Mouse (Mus musculus): ENCODE results near the gene Tbl2.

The Tbl2 gene

DNA sequence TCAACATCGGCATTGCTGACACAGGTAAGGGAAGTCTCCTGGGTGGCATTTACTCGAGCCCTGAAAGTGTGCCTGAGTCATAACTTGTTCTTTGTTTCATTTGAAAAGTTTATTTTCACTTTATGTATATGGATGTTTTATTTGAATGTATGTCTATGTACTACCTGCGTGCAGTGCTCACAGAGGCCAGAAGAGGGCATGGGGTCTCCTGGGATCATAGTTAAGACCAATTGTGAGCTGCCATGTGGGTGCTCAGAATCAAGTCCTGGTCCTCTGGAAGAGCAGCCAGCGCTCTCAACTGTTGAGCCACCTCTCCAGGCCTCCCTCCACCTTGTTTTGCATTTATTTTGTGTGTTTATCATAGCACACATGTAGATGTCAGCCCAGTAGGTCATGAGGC, 7.0 kb downstream of the Tbl2 start:
- DNase-seq, result no peak

DNA sequence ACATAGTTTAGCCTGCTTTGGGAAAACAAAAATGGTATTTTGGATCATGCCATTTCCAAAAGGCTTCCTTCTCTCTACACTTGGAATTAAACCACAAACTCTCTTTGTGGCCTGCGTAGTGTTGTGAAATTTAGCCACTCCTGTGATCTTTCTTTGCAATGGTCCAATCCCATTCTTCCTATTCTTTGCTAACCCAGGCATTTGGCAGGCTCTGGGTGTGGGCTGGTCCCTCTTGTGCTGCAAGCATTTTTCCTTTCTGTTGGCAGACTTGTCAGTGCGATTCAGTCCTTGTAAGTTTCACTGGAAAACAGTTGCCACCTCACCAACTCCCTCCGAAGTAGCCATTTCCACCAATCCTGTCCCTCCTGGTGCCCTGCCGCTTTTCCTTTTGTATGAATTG, 11.8 kb downstream of the Tbl2 start:
- DNase-seq, result no peak

DNA sequence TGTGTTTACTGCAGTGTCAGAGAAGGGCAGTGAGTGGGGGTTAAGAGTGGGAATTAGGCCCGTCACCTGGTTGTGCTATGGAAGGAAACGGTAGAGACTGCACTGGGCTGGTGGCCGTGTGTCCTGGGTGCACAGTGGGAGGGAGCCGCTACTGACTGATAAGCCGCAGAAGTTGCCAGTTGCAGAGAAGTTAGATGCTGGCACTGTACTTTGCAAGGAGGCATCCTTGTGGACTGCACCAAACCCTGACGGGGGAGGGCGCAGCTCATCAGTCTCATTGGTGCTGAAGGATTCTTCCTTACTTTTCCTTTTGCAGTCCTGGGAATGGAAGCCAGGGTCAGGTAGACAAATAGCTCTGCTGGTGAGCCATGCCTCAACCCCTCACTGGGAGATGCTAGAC, 12.2 kb downstream of the Tbl2 start:
- peak in 1 of 2 experiments; percentile 12 for DNase-seq

DNA sequence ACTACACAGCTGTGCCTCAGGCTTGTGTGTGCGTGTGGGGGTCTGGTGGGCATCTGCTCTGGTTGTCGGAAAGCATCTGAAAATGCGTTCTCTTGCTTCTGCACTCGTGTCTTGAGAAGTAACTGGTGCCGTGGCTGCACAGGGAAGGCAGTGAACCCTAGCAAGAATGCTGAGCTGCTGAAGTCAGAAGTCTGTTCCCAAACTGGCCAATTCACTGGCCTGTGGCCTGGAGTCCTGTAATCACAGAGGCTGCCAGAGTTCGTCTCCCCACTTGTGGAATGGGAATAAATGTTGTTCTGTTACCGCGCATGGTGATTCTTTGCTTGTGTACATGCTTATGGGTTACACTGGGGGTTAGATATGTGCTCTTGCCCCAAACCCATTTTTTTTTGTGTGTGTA, 12.9 kb downstream of the Tbl2 start:
- peak; percentile 39 to 64 for DNase-seq

DNA sequence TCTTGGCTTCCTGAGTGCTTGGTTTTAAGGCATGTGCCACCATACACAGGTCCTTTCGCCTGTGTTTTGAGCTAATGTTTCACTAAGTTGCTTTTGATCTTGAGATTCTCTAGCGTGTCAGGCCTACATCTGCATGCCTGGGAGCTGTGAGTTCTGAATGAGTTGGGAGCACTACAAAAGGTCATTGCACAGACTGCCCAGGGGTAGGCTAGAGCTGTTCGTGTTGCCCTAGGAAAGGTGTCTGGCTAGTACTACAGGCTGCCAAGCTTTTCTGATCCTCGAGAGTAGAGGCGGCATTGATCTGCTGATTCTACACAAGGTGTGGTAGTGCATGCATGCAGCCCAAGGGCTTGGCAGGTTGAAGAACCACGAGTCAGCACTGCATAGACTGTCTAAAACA, 13.4 kb downstream of the Tbl2 start:
- peak; percentile 14 to 50 for DNase-seq

DNA sequence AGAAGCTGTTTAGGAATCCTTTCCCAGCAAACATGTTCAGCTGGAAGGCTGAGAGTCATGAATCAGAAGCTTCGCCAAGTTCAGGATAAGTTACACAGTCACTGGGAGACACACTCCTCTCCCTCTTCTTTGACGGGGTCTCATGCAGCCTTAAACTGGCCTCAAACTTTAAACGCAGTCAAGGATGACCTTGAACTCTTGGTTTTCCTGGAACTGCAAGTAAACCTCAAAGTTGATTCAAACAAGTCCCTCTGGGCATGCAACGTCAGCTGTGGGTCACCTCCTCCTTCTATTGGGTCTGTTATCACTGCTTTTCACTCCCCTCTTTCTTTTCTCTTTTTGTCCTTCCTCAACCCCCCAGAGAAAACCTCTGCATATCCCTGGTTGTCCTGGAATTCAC, 17.5 kb downstream of the Tbl2 start:
- DNase-seq, result no peak

DNA sequence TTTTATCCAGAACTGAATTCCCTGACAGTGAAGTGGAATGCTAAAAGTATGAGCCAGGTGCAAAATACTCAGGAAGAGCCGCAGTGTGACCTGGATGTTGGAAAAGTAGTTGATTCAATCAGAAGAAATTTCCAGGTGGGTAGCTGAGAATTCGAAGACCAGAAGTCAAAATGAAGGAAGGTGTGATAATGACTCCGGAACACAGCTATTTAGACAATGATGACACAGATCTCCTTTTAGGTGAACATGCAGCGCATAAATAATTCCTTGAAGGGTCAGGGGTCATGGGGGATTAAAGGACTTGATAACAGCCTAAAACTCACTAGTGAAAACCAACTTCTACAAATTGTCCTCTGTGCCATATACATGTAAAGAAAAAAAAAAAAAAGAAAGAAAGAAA, 18.0 kb downstream of the Tbl2 start:
- DNase-seq, result no peak

DNA sequence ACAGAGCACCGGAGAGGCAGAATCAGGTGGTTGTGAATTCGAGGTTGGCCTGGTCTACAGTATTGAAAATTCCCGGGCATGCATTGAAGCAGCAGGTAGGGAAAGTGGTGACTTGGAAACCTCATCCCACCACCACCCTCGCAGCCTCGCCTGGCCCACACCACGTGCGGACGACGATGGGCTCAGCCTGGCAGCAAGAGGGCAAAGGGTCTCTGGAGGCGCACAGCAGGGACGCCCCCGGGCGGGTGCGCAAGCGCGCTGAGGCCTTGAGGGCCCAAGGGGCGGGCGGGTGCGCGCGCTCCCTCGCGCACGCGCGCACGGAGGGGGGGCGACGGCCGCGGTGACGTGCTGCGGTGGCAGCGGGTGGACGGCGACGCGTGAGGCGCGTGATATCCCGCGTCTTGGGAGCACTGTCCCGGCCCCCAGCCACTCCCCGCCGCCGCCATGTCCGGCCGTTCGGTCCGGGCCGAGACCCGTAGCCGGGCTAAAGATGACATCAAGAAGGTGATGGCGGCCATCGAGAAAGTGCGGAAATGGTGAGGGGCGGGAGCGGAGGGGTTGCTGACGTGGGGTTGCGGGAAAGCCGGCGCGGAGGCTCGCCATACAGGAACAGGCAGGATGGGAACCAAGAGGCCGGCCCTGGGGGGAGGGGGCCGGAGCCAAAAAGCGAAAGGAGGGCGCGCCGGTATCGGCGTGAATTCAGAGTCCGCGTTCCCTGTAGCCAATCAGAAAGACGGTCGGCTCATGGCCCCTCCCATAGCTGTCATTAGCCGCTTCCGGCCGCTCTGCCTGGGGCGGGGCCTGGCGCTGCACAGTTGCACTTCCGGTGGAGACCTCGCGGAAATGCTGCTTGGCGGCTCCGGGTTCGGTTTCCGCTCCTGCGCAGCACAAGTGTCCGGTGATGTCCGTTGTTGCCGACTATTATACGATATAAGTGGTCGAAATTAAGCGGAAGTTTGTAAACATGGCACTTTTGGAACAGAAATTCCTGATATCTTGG, 18.9 kb downstream of the Tbl2 start, which contains the start of gene Bcl7b:
Bcl7b (plus strand) TSS at position 221 of the 1,000 bp plus-strand sequence.
- DNase-seq, result peak; percentile 96 to 98

DNA sequence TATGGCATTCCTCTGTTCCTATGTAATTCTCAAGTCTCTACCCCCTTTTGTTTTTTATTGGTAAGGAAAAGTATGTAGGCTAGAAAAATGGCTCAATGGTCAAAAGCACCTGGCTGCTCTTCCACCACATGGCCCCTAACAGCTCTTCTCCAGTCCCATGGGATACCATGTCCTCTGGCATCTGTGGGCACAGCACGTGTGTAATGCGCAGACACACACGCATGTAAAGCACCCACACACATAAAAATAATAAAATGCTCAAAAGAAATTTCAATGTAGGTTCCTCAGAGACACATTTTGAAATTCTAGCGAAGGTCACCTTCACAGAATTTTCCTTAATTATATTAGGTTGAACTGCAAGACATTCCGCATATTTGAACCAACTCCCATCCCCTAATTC, 20.0 kb downstream of the Tbl2 start:
- DNase-seq, result no peak

DNA sequence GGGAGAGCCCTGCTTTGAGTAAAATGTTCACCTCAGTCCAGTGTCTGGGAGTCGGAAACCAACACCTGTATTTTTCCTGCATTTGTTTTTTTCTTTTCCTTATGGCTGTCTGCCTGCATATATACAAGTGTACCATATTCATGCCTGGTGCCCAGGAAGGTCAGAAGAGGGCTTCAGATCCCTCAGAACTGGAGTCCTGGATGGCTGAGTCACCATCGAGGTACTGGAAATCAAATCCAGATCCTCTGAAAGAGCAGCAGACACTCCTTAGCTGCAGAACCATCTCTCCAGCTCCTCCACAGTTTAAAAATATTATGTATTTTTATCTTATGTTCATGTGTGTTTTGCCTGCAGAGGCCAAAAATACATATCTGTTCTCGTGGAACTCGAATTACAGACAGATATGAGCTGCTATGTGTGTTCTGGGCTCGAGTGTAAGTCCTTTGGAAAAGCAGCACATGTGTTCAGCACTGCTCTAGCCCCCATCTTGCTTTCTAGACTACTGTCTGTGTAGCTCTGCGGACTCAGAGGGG, 22.3 kb downstream of the Tbl2 start:
- DNase-seq, result no peak

DNA sequence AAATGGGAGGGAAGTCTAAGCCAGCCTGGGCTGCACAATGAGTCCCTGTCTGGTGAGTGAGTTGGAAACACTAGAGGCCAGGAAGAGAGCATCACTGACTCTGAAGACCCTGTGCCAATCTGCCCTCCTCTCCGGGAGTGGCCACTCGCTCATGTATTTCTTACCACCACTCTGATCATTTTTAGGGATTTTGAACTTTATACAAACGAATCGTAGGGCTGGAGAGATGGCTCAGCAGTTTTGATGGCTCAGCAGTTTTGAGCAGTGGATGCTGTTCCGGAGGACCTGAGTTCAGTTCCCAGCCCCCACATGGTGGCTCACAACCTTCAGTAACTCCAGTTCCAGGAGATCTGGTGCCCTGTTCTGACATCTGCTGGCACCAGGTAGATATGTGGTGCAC, 23.5 kb downstream of the Tbl2 start:
- DNase-seq, result no peak

DNA sequence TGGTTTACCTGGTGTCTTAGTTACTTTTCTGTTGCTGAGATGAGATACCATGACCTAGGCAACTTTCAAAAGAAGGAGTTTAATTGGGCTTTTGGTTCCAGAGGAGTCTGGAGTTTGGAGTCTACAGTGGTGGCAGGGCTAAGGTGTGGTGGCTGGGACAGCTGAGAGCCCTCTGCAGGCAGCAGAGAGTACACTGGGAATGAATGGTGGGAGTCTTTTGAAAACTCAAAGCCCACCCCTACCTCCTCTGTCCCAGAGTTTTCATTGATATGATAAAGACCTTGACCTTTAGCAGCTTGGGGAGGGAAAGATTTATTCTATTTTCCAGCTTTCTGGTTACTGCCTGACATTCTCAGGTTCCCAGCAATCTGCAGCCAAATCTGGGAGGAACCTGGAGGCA, 25.6 kb downstream of the Tbl2 start:
- no peak for DNase-seq

DNA sequence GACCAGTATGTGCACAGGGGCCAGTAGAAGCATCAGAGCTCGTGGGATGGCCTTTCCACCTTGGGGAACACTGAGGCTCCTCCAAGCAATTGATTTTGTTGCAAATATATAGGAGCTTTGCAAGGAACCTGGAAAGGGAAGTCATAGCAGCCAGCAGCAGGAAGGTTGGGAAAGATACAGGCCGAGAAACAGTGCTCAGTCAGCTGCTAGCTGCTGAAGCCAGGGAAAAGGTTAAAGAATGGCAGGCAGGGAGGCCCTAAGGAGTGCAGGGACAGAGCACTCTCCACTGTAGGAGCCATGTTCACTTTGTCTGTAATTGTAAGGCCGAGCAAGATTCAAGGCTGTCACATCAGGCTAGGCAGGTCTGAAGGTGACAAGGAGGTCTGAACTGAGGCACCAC, 29.1 kb downstream of the Tbl2 start:
- no peak for DNase-seq

DNA sequence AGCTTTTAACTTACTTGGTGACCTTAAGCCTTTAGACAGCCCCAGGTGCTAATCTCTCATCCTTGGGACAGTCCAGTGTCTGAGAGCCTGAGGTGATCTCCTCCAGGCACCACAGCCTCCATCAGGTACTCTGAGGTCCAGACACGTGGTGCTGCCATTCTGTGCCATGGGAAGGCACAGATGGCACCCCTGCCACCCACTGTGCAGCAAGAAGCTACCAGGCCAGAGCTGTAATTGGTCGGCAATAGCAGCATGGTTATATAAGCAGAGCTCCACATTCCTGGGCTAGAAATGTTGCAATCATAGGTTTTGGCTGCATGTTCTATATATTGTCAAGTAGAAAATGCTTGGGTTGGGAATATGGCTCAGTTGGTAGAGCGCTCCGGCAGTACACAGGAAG, 29.5 kb downstream of the Tbl2 start:
- DNase-seq, result no peak

DNA sequence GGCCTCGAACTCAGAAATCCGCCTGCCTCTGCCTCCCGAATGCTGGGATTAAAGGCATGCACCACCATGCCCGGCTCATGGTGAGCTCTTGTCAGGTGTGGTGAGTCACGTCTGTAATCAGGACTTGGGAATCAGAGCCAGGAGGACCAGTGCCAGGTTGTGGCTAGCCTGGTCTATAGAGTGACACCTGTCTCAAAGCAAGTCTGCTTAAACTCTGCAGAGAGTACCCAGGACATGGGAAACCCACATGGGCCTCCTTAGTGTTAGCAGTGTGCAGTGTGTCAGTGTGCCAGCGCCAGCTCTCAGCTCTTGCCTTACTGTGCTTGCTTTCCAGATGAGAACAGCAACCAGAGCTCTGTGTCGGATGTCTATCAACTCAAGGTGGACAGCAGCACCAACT, 30.2 kb downstream of the Tbl2 start:
- no peak for DNase-seq

DNA sequence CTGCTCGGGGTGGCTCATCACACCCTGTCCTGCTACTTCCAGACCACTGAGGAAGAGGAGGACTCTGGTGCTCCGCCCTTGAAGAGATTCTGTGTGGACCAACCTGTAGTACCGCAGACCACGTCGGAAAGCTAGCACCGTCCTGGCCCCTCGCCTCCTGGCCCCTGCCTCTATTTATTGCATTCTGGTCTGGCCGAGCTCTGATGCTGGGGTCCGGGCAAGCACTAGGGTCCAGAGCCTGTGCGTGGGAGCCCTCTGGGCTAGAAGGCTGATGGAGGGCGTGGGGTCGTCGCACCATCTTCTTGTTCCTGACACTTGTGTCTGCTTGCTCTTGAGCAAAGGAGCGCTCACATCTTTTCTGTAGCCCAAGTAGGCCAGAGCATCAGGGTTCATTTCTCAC, 31.3 kb downstream of the Tbl2 start:
- no peak for DNase-seq

DNA sequence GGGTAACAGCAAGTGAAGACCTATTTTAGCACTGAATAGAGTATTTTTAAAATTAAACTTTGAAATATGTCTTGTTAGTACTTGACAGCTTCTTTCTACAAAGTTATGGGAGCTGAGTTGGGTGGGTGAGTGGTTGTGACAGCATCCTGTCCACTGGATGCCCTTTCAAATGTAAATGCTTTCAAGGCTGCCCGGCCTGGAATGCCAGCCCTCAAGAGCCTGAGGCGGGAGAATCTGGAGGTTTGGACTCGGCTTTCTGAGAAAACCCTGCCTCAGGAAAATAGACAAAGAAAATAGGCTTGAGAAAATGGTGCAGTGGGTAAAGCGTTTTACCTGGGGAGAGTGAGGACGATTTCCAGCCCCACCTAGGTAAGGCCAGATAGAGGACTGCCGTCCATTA, 32.3 kb downstream of the Tbl2 start:
- no peak for DNase-seq

DNA sequence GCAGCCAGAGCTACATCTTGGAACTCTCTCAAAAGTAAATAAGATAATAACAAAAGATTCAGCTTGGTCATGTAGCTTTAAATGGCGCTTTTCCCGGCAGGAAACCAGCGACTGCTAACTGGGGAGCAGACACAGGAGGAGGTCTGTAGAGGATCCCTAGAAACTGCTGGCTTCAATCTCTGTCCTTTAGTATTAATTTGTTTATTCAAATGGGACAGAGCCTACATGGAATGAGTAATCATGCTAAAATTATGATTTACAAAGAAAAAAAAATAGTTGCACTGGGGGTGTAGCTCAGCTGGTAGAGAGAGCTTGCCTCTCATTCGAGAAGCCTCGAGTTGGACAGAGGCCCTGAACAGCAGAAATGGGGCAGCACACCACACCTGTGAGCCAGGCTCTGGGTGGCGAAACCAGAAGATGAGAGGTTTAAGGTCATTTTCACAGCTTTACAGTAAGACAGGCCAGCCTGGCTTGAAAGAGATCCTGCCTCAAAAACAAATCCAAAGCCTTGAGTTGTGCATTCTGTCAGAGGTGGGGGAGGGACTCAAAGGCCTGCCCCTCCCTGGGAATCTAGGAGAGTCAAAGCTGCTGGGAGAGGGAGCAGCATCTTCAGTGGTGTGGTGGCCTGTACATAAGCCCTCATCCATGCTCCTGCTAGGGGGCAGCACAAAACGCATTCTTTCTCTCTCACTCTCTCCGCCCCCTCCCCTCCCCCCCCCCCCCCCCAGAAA, 33.8 kb downstream of the Tbl2 start:
- peak; percentile 45 to 66 for DNase-seq

DNA sequence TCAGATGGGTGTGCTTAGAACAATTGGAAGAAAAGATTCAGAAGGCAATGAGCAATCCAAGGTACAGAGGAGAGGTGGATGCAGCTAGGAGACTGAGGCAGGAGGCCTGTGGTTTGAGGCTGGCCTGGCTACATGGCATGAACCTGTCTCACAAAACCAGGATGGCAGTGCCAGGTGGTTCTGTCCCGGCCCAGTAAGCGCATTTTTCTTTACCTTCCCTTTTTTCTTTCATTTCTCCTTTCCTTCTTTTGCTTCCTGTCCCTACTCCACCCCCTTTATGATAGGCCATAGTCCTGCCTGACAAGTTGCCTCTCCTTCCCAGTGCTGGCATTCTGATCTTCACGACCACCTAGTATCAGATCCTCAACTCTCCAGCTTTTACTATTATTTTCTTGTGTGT, 35.6 kb downstream of the Tbl2 start:
- no peak for DNase-seq

DNA sequence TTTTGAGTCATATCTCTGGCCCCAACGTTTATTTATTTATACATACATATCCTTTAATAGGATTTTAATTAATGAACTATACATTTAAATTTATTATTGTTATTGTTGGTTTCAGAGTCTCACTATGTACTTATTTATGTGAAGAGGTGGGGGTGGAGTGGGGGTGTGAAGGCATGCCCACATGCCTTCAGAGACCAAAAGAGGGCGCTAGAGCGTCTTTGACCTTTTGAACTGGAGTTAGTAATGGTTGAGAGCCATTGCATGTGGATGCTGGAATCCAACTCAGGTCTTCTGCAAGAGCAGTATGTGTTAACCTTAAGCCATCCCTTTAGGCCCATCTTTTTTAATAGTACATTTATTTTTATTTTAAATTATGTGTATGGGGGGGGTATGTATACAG, 36.1 kb downstream of the Tbl2 start:
- peak; percentile 19 to 54 for DNase-seq

DNA sequence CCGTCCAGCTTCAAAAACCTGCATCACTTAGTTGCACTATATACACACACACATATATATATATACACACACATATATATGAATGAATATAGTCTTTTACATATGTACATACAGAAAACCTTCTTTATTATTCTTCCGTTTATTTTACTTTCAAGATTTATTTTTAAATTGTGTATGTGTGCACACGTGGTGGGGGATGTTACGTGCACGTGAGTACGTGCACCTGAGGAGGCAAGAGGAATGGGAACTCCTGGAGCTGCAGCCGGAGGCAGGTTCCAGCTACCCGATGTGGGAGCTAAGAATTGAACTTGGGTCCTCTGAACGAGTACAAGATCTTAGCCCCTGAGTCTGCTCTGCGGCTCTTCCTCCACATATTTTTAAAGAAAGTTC, 36.8 kb downstream of the Tbl2 start:
- no peak for DNase-seq

DNA sequence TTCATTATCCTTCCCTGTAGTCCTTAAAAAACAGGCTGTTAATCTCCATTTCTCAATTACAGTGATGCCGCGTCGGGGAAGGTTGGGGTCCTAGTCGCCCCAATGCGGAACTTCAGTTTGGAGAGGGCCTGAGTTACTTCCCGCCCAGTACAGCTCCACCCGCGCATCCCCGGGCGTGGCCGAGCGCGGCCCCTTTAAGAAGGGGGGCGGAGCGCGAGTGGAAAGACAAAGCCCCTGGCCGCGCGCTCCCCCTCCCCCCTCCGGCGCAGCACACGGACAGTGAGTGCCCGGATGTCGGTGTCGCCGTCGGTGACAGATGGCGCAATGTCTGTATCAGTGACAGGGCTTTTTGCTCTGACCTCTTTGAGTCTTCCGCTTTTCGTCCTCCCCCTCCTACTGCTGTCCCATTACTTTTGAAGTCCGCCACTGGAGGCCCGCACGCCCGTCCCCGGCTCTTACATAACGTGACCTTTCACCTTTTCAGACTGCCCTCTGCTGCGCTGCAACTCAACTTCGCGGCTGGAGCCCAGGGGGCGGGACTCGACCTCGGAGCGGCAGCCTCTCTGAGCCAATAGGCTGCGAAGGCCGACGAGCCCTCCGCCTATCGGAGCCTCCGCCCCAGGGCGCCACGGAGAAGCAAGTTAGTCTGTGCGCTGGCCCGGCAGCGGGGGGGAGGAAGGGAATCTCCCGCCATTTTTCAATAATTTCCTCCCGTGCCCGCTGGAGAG, 37.3 kb downstream of the Tbl2 start, which contains the start of gene Baz1b:
Baz1b (plus strand) TSS at position 644 of the 728 bp plus-strand sequence.
- peak; percentile 98 to 99 for DNase-seq

All from kidney, postnatal 4 days (tissue).